Mouse (Mus musculus): ENCODE measurements around the gene Fto.

The Fto gene

DNA sequence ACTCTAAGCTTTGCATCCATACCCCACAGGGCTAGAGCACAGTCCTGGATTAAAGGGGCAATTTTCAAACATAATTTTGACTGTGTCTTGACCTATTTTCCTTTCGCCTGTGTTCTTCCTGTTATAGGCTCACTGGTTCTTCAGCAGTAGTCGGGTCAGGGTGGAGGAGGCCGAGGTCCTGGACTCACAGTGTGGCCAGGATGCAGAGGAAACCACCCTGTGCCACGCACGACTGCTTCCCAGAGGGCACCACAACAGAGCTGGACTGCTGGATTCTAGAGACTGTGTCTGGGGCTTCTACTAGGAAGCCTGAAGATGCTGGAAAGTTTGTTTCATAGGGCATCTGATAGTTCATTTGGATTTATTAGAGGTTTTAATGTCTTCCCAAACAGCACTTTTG lies 366.8 kb downstream of the Fto start:
- no peak for DNase-seq (ENCODE audit: low spot score)

DNA sequence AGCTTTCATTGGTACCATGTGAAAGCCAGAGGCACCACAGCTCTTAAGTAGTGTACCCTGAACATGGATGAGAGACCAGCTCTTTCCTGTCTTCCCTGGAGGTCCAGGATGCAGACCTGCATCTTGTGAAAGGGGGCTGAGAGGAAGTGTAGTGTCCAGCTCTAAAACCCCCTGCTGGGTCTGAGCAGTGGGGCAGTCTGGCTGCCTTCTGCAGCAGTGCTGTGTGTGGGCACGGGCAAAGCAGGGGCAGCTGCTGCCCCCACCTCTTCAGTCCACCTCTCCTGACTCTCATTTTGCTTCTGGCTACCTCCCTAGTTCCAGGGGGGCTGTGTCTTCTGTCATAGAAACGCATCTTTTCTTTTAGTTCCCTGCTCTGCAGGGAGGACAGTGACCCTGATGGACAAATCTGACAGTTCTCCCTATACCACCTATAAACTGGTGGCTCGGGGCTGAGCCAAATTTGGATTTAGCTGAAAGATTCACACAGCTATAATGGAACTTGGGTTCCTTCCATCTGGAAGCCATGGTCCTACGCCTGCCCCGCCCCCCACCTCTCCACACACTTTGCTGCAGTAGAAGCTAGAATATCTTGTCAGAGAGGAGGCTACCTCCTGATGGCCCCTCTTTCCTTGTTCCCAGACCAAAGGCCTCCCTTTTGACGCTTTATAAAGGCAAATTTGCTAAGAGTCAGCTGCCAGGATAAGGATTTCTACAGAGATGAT lies 371.4 kb downstream of the Fto start:
- DNase-seq (ENCODE audit: low spot score), result no peak

DNA sequence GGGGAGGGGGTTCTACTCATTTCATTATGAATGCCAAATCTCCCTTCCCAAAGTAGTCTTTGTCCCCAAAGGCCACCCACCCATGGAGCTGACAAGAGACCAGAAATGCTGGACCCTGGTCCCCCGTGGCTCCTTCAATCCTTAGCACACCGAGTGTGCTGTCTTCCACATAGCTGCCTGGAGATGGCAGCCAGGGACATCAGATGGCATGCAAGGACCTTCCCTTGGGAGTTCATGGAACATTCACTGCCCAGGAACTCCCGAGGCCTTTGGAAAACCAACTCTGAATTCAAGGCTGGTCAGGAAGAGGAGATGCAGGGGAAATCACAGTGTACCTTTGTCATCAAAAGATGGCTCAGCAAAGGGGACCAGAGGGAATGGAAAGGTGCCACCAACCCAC lies 372.1 kb downstream of the Fto start:
- DNase-seq (ENCODE audit: low spot score), result no peak

DNA sequence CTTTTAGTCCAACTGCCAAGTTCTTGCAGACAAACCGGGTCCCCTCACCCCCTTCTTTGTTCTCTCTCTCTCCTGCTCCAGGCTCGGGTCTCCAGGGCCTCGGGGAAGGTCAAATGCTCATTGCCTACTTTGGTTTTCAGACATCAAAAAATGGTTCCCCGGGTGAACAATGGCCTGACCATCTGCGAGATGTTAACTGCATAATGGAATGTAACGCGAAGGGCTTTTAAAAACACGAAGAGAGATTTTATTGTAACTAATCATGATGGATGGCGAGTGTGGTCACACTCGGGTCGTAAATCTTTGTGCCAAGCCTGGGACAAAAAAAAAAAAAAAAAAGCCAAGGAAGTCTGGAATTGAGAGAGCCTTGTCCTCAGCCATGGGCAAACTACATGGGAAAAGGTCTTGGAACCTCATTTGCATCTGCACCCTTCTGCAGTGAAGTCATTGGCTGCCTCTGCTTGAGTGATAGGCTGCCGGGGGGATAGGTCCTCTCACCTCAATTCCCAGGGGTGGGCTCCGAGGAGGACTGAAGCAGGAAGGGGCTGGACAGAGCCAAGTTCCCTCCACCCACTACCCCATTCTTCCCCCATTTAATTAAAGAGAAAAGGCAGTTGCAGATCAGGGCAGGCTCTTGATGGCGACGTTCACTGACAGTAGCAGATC lies 378.9 kb downstream of the Fto start:
- no peak for DNase-seq (ENCODE audit: low spot score)

DNA sequence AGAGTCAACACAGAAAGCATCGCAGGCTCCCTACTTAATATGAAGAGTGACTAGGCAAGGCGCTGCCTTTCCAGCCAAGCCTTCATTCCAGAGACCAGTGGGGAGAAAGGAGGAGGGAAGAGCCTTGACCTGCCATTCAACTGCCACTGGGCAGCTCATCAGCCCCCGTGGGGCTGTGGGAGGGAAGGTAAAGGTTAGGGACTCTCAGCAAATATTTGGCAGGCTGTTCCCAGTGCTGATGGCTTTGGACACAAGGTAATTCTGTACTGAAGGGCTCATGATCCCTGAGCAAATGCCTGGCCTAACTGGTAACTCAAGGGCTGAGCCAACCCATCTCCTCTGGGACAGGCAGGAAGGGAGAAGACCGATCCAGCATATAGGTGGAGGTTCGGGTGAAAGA lies 393.2 kb downstream of the Fto start:
- DNase-seq (ENCODE audit: low spot score), result no peak

DNA sequence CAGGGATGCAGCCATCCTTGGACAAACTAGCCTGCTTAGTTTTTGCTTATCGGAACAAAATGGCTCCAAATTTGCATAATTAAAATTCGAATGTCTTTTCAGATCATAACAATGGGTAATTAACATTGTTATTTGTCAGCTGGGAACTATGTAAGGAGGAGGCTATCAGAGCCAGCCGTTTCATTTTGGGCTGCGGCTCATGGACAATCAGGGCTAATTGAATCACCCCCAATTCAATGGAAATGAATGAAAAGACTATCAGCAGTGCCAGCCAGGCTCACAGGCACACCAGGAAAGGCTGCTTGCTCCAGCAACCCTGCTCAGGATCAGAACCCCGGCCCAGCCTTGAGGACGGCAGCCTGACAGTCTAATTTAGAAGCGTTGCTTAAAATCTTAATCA lies 395.3 kb downstream of the Fto start:
- DNase-seq (ENCODE audit: low spot score), result peak; percentile 44

DNA sequence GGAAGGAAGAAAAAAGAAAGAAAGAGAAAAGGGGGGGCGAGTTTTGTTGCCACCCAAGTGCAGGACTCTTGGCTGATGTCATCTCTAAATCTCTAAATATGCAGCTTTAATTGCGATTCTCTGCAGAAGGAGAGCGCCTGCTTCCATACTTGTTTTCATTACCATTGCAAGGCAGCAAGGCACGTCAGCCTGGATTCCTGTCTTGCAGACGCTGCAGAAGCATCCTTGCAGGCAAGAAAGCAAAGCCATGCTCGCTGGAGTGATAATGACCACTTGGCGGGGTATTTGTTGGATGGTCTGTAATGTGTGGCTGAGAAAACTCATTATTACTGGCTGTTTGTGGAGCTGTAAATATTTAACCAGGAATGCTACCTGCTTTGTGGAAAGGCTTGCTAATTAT lies 396.4 kb downstream of the Fto start:
- DNase-seq (ENCODE audit: low spot score), result no peak

DNA sequence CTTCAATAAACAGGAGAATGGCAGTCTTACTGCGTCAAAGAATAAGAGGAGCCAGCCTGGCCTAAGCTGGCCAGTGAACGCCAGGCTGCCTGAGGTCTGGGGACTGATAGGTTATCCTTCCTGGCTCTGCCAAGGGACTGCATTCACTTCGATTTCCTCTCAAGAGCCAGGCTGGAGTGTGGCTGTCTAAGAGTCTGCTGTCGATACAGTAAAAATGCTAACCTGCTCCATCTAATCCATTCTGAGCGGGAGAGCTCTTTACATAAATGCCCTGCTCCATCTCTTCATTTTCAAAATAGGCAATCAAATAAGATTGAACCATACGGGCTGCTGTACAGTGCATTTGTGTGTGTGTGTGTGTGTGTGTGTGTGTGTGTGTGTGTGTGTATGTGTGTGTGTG lies 397.9 kb downstream of the Fto start:
- DNase-seq (ENCODE audit: low spot score), result no peak

DNA sequence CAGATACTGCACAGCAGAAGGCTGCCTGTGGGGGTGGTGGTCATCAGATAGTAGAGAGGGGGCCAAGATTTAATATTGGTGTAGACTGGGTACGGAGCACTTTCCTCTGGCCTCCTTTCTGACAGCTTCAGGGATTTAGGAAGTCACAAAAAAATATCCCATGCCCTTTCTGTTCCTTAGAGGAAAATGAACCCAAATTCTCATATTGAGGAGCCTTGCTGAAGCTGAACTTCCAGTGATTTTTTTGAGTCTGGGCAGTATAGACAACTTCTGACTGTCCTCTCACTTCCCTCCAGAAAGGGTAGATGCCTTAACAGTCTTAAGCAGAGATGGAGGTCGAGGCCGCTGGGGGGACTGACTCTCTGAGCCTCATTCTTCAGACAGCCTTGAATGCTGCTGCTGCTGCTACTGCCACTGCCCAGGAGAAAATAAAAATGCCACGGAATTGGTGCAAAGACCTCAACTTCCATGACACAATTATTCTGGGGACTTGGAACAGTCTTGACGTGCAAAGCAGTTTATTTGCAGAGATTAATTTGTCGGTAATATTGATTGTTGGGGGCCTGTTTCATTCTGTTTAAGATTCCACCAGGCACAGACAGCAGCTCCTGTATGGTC lies 398.8 kb downstream of the Fto start:
- peak; percentile 43 for DNase-seq (ENCODE audit: low spot score)

DNA sequence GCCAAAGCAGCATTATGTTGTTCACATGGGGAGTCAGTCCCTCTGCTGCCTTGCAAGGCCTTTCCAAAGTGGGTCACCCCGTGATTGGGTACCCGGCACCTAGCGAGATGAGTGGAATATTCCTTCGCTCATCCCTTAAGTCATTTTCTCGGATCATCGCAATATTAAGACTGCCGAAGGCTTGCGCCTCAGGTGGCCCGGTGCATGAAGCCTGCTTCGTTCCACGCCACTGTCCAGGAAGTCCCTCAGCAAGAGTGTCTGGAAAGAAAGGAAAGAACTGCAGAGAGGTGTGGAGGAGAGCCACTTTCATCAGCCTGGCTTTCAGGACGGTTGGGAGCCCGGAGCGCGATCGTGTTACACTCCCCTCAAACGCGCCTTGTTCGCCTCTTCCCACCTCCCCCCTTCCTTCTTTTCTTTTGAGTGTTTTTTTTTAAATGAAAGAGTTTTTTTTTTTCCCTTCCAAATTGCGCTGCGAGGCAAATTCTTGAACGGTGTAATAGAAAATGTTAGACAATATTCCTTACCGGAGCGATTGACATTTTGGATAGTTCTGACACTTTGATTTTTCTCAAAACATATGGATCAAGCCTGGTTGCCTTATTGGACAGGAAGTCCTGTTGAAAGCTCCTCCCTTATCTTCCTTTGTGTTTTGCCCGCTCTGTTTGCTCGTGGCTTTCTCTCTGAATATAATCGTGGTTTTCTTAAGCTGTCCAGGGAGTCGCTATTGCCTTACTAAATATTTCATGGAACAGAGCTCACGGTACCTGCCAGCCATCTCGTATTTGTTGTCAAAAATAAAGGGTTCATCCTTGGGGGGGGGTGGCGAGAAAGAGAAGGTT lies 399.6 kb downstream of the Fto start:
- peak; percentile 66 for DNase-seq (ENCODE audit: low spot score)

DNA sequence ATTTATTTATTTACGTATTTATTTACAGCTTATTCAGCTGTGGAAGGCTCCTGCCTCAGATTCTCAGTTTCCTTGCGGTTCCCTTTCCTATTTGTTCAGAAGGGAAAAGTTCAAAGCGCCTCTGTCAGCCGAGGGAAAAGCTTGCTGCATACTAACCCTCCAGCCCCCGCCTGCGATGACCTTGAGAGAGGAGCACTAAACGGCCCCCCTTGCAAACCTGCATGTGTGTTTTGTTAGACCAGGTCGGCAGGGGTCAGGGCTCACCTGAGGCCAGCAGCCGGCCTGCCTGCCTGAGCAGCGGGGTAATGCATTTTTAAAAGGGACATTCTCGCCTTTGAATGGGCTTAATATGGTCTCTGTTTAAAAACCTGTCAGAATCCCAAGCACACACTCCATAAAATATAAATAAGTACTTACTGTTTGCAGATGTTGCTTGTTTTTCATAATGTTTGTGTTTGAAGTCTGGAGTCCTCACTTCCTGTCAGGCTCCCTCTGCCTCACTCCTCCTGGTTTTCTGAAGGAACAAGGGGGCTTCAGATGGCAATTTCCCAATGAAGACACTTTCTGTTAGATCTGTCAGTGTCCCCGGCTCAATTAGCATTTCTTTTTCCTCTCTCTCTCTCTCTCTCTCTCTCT lies 400.5 kb downstream of the Fto start:
- no peak for DNase-seq (ENCODE audit: low spot score)

DNA sequence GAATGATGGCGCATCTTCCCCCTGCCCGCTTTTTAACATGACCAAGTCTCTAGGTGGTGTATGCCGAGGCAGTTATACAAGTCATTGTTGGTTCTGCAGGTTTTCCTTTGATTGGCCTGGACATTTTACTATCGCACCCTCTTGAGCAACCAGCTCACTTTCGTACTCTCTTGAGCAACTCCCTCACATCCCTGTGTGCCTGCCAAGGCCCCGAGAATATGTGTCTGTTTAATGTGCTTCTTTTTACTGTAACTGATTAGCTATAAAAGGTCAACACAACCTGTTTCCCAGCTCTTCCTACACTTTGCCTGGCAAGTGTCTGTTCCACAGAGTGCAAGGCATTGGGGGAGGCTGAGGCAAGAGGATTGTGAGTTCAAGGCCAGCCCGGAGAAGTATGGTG lies 401.4 kb downstream of the Fto start:
- DNase-seq (ENCODE audit: low spot score), result no peak

DNA sequence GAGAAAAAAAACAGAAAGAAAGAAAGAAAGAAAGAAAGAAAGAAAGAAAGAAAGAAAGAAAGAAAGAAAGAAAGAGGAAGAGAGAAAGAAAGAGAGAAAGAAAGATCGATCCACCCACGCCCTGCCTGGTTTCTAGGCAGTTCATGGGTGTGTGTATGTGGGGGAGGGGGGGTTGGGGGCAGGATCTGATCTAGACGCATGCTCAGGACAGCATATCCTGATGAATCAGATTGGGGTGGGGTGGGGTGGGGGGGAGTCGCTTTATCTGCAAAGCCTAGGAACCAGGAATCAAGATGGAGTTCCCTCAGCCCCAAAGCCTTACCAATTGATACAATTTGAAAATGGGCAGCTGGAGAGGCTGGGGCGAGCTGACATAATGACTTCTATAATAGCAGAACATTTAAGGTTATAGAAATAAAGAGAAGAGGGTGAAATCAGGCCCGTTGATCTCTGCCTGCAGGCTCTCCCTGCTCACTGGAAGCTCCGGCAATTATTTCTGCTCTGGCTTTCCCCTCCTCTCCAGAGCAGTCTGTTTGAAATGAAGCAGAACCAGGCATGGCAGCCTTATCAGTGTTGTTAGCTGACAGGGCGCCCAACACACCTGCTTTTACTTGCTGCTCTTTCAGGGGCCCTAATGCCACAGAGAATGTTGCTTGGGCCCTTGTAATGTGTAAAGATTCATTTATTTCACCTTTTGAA lies 402.2 kb downstream of the Fto start:
- DNase-seq (ENCODE audit: low spot score), result no peak
